Mouse (Mus musculus): ENCODE measurements around the gene Hps1. TPM values are rescaled to one million over a fixed set of nuclear protein-coding genes. Genes with fewer than 3 reads are reported as not detected.

Gene Hps1
- polyA plus RNA-seq, 1 experiment: 7.8 TPM

- Histone ChIP-seq H3K36me3 (ENCODE audit: control insufficient read depth, insufficient read depth) (no peaks in the 10 kb centered on the region), H3K4me3 (ENCODE audit: insufficient read depth, poor library complexity, severe bottlenecking) (no peak overlapping the region), H3K27me3 (ENCODE audit: control insufficient read depth, insufficient read depth, insufficient read length) (no peaks in the 10 kb centered on the region), H3K79me3 (ENCODE audit: low read depth) (no peaks in the 10 kb centered on the region), H3K79me2 (ENCODE audit: control insufficient read depth, insufficient read depth) (no peaks in the 10 kb centered on the region), H3ac (ENCODE audit: control insufficient read depth, insufficient read length, low read depth) (no peak overlapping the region)
- TF ChIP-seq USF1 (IDR thresholded peaks at IDR 0.05; ENCODE audit: low read depth) (no peak), MAX (IDR thresholded peaks at IDR 0.05) (no peak), MYOG (IDR thresholded peaks at IDR 0.05; ENCODE audit: control insufficient read depth, extremely low read depth, insufficient read length) (no peak), FOSL1 (IDR thresholded peaks at IDR 0.05; ENCODE audit: insufficient read depth, low read length, poor library complexity, severe bottlenecking) (no peak), CEBPB (IDR thresholded peaks at IDR 0.05; ENCODE audit: low read depth) (no peak), CTCF (IDR thresholded peaks at IDR 0.05; ENCODE audit: control insufficient read depth, insufficient read depth, insufficient read length) (no peak), MYOD1 (IDR thresholded peaks at IDR 0.05; ENCODE audit: control insufficient read depth, insufficient read length, low read depth) (no peak)
These were observed 26.4 kb downstream of the Hps1 start for GRCm38 (mm10) chr19:42753141-42753917.

- Histone ChIP-seq H3K79me2 (ENCODE audit: control insufficient read depth, insufficient read depth) (no peaks in the 10 kb centered on the region), H3K4me3 (ENCODE audit: insufficient read depth, poor library complexity, severe bottlenecking) (peak within 1 kb of the TSS; percentile 6), H3K27me3 (ENCODE audit: control insufficient read depth, insufficient read depth, insufficient read length) (no peaks in the 10 kb centered on the region), H3K79me3 (ENCODE audit: low read depth) (no peaks in the 10 kb centered on the region), H3ac (ENCODE audit: control insufficient read depth, insufficient read length, low read depth) (peak within 1 kb of the TSS; percentile 52), H3K36me3 (ENCODE audit: control insufficient read depth, insufficient read depth) (no peaks in the 10 kb centered on the region)
- TF ChIP-seq CEBPB (IDR thresholded peaks at IDR 0.05; ENCODE audit: low read depth): peak; percentile 19
- TF ChIP-seq MYOD1 (IDR thresholded peaks at IDR 0.05; ENCODE audit: control insufficient read depth, insufficient read length, low read depth): no peak
- TF ChIP-seq MYOG (IDR thresholded peaks at IDR 0.05; ENCODE audit: control insufficient read depth, extremely low read depth, insufficient read length): no peak
These were observed 27.3 kb downstream of the Hps1 start, which contains the start of gene Pyroxd2 for GRCm38 (mm10) chr19:42752363-42752931. Gene Pyroxd2, minus strand, starts transcription at chr19:42752775.

- Histone ChIP-seq H3K27me3 (ENCODE audit: control insufficient read depth, insufficient read depth, insufficient read length) (no peaks in the 10 kb centered on the region), H3K79me3 (ENCODE audit: low read depth) (no peaks in the 10 kb centered on the region), H3K79me2 (ENCODE audit: control insufficient read depth, insufficient read depth) (no peaks in the 10 kb centered on the region), H3K4me3 (ENCODE audit: insufficient read depth, poor library complexity, severe bottlenecking) (no peak overlapping the region), H3ac (ENCODE audit: control insufficient read depth, insufficient read length, low read depth) (no peak overlapping the region), H3K36me3 (ENCODE audit: control insufficient read depth, insufficient read depth) (no peaks in the 10 kb centered on the region)
- TF ChIP-seq FOSL1 (IDR thresholded peaks at IDR 0.05; ENCODE audit: insufficient read depth, low read length, poor library complexity, severe bottlenecking): no peak
- TF ChIP-seq USF1 (IDR thresholded peaks at IDR 0.05; ENCODE audit: low read depth): no peak
- TF ChIP-seq CEBPB (IDR thresholded peaks at IDR 0.05; ENCODE audit: low read depth): no peak
- no peak for TF ChIP-seq MAX (IDR thresholded peaks at IDR 0.05)
- TF ChIP-seq MYOG (IDR thresholded peaks at IDR 0.05; ENCODE audit: control insufficient read depth, extremely low read depth, insufficient read length): no peak
- no peak for TF ChIP-seq CTCF (IDR thresholded peaks at IDR 0.05; ENCODE audit: control insufficient read depth, insufficient read depth, insufficient read length)
- no peak for TF ChIP-seq MYOD1 (IDR thresholded peaks at IDR 0.05; ENCODE audit: control insufficient read depth, insufficient read length, low read depth)
These were observed 29.6 kb downstream of the Hps1 start for GRCm38 (mm10) chr19:42750196-42750595.

GRCm38 (mm10) chr19:42746702-42747101 lies 33.1 kb downstream of the Hps1 start:
- H3K79me3 ChIP-seq (ENCODE audit: low read depth): no peaks in the 10 kb centered on the region
- no peaks in the 10 kb centered on the region for H3K79me2 ChIP-seq (ENCODE audit: control insufficient read depth, insufficient read depth)
- no peak overlapping the region for H3K4me3 ChIP-seq (ENCODE audit: insufficient read depth, poor library complexity, severe bottlenecking)
- no peaks in the 10 kb centered on the region for H3K27me3 ChIP-seq (ENCODE audit: control insufficient read depth, insufficient read depth, insufficient read length)
- no peak for TF ChIP-seq MAX (IDR thresholded peaks at IDR 0.05)
- TF ChIP-seq USF1 (IDR thresholded peaks at IDR 0.05; ENCODE audit: low read depth): no peak
- no peaks in the 10 kb centered on the region for H3K36me3 ChIP-seq (ENCODE audit: control insufficient read depth, insufficient read depth)
- H3ac ChIP-seq (ENCODE audit: control insufficient read depth, insufficient read length, low read depth): no peak overlapping the region

GRCm38 (mm10) chr19:42745869-42746224 lies 33.9 kb downstream of the Hps1 start:
- Histone ChIP-seq H3K27me3 (ENCODE audit: control insufficient read depth, insufficient read depth, insufficient read length) (no peaks in the 10 kb centered on the region), H3K79me2 (ENCODE audit: control insufficient read depth, insufficient read depth) (no peaks in the 10 kb centered on the region), H3K4me3 (ENCODE audit: insufficient read depth, poor library complexity, severe bottlenecking) (no peak overlapping the region), H3ac (ENCODE audit: control insufficient read depth, insufficient read length, low read depth) (no peak overlapping the region), H3K79me3 (ENCODE audit: low read depth) (no peaks in the 10 kb centered on the region), H3K36me3 (ENCODE audit: control insufficient read depth, insufficient read depth) (no peaks in the 10 kb centered on the region)
- TF ChIP-seq CEBPB (IDR thresholded peaks at IDR 0.05; ENCODE audit: low read depth) (no peak), FOSL1 (IDR thresholded peaks at IDR 0.05; ENCODE audit: insufficient read depth, low read length, poor library complexity, severe bottlenecking) (no peak)

- Histone ChIP-seq H3K36me3 (ENCODE audit: control insufficient read depth, insufficient read depth) (no peaks in the 10 kb centered on the region), H3K79me2 (ENCODE audit: control insufficient read depth, insufficient read depth) (no peaks in the 10 kb centered on the region), H3K4me3 (ENCODE audit: insufficient read depth, poor library complexity, severe bottlenecking) (no peak overlapping the region), H3K27me3 (ENCODE audit: control insufficient read depth, insufficient read depth, insufficient read length) (no peaks in the 10 kb centered on the region), H3K79me3 (ENCODE audit: low read depth) (no peaks in the 10 kb centered on the region), H3ac (ENCODE audit: control insufficient read depth, insufficient read length, low read depth) (no peak overlapping the region)
- no peak for TF ChIP-seq MAX (IDR thresholded peaks at IDR 0.05)
- TF ChIP-seq MYOG (IDR thresholded peaks at IDR 0.05; ENCODE audit: control insufficient read depth, extremely low read depth, insufficient read length): no peak
- no peak for TF ChIP-seq FOSL1 (IDR thresholded peaks at IDR 0.05; ENCODE audit: insufficient read depth, low read length, poor library complexity, severe bottlenecking)
- no peak for TF ChIP-seq USF1 (IDR thresholded peaks at IDR 0.05; ENCODE audit: low read depth)
- no peak for TF ChIP-seq CEBPB (IDR thresholded peaks at IDR 0.05; ENCODE audit: low read depth)
- no peak for TF ChIP-seq CTCF (IDR thresholded peaks at IDR 0.05; ENCODE audit: control insufficient read depth, insufficient read depth, insufficient read length)
- no peak for TF ChIP-seq MYOD1 (IDR thresholded peaks at IDR 0.05; ENCODE audit: control insufficient read depth, insufficient read length, low read depth)
These were observed 34.5 kb downstream of the Hps1 start for GRCm38 (mm10) chr19:42745084-42745868.

Data from C2C12 (cell line).